Mouse (Mus musculus) heart, adult 11 months (tissue): Measurements from ENCODE around the gene Map4k4.

Source experiments
- DNase-seq: peaks from one replicate; pipeline ENCODE4 v3.0.0; 2022

The Map4k4 gene

DNA sequence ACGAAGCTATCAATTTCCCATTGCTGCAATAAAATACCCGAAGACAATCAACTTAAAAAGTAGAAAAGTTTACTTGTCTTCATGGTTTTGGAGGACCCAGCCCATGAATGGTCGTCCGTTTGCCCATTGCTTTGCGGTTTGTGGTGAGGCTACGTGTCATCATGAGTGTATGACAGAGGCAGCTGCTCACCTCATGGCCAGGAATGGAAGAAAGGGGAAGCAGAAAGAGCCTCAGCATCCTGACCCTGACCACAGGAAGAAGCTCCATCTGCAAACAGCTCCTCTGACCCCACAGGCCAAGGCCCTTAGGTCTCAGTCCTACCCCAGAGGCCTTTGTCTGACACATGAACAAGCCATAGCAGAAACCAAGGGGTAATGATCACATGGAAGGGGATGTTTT is 150.4 kb downstream of the Map4k4 start:
- peak; percentile 75 for DNase-seq

DNA sequence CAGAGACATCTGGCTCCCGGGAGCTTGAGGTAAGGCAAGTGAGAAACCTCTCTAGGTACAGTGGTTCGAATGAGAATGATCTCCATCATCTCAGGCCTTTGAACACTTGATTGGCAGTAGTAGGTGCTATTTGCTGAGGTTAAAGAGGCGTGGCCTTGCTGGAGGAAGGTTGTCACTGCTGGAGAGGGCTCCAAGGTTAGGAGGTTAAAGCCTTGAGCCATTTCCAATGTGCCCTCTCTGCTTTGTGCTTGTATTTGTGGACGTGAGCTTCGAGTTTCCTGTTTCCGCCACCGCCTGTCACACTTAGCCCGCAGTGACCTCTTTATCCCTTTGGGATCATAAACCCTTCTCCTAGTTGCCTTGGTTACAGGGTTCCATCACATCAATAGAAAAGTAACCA is 151.4 kb downstream of the Map4k4 start:
- peak; percentile 69 for DNase-seq

DNA sequence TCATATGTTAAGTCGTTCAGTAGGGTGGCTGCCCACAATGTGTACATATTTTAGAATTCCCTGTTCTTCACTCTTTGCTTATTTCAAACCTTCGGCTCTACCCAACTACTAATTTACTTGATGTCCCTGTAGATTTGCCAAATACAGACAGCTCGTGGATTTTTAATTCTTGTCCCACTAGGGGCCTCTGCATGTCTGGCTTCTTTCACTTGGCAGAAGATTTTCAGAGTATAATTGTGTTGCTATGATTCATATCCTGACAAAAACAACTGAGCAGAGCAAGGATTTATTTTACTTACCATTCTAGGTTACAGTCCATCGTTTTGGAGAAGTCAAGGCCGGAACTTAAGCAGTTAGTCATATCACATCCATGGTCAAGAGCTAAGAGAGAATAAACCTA is 152.4 kb downstream of the Map4k4 start:
- DNase-seq: no peak

DNA sequence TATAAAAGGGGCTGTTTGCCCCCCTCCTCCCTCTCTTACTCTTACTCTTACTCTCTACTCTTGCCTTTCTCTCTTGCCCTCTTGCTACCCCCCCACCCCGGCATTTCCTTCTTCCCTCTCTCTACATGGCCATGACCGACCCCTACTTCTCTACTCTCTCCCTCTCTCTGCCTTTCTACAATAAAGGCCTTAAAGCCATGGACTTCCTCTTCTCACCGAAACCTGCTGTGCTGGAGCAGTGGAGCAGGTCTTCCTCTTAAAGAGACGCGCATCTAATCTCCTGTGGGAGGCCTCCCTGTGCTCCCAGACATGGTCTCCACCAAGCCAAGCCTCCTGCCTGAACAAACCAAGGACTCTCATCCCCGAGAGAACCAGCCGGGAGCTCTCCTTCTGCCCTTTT is 154.3 kb downstream of the Map4k4 start:
- no peak for DNase-seq

DNA sequence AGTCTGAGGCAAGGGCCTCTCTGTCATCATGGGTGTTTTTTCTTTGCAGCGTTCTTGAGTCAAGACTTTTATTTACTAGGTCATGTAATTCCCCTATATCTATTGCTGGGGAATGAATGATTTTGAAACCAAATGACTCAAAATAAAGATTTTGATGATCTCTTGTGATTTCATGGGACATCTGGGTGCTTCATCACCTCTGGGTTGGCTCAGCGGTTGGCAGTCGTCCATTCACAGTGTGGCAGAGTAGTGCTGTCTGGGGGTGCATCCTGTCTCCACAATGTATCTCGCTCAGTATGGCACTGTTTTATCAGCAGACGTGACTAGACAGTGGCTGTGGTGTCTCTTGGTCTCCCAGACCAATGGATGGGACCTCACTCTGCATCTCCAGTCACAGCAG is 155.2 kb downstream of the Map4k4 start:
- DNase-seq: peak; percentile 80

DNA sequence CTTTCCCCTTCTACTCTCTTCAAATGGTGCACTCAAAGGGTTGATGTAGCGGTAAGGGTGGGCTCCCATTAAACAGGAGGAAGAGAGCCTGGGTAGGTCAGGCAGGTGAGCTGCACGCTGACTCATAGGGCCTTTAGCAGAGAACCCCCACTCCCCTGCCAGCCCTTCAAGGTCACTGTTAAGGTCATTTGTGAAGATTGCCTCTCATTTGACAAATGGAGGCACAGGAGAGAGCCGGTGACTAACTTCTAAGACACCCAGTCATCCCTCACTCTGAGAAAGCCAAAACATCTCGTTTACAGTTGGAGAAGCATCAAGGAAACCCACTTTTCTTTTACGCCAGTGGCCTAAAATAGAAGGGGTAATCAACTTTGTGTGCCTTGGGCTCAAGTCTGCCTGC is 156.6 kb downstream of the Map4k4 start:
- DNase-seq: peak; percentile 75

DNA sequence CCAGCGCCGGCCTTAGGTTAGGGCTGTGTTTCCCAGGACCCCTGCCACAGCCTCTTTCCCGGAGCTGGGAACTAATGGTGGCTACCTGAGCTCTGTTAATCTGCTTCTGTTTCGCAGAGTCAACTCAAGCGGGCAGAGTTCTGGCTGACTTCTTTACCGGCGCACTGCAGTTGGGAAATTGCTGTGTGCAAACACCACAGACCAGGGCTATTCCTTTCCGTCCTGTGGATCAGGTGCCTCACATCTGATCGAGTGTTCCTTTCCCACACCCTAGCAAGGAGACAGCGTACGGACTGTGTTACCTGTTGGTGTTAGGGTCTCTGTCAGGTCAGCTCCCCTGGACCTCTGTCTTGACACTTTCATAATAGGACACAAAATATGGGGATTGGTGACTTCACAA is 157.3 kb downstream of the Map4k4 start:
- DNase-seq: peak; percentile 82

DNA sequence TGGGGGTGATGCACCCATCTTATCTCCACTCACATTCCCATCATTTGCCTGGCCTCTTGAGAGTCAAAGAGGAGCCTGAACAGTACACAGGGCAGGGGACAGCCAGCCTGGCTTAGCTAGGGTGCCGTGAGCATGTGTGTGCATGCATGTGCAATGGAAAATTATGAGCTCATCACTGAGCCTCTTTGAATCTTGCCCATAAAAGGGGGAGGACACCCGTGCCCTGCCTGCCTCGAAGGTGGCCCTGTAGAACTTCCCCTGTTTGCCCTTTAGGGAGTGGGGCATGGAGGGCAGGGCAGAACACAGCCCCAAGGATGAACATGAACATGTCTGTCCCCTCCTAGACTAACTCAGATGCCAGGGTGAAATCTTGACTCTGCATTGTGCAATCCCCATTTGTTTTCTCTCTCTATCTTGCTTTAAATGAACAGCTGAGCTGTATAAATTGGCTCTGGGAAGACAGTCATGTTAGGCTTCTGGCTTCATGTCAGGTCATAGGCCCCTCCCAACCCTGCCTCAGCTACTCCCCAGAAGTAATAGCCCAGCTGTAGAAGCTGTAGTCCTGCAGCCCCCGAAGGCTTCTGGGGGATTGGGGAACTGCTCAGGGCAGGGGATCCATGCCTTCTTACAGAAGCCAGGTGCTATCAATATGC is 158.5 kb downstream of the Map4k4 start:
- DNase-seq: peak; percentile 97

DNA sequence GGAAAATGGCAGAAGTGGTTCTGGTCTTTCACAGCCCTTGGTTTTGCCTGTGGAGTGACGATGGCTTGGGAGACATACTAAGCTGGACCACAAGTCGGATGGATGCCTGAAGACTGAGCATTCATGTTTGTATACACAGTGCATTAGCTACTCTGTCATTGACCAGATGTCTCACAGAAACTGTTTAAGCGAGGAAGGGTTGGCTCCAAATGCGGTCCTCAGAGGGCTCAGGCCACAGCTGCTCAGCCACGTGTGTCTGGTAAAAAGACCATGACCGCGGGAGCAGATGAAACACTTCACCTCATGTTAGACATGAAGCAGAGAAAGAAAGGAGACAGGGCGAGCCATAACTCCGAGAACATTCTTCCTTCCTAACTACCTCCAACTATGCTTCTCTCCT is 160.6 kb downstream of the Map4k4 start:
- DNase-seq: peak; percentile 95

DNA sequence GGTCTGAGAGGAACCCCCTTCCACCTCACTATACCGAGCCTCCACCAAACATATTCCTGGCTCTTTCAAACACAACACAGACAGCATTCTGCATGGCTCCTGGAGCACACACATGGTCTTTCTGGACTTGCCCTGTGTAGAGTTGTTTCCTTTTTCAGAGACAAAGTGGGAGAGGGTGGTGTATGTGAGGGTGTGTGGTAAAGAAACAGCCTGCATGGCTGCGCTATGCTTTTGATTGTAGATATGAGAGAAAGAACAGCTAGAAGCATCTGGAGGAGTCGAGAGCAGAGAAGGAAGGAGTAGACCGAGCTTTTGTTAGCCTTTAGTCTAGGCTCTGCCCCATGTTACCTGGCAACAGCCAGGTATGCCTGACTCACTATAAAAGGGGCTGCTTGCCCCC is 162.7 kb downstream of the Map4k4 start:
- DNase-seq: peak; percentile 23

DNA sequence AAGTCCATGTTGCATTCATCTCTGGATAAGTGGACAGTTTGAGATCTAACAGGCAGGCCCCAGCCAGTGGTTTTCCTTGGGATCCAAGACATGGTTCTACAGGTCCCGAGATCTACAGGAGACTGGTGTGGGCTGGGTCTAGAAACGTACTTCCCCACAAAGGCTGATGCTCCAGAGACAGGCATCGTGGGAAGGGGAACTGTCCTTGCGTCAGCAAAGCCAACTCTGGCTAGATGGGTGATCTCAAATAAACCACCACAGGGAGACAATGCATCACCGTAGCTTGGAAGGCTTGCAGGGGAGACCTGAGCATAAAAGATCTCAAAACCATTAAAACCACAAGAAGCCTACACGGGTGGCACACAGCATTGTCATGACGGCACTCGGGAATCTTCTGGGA is 163.8 kb downstream of the Map4k4 start:
- DNase-seq: no peak

DNA sequence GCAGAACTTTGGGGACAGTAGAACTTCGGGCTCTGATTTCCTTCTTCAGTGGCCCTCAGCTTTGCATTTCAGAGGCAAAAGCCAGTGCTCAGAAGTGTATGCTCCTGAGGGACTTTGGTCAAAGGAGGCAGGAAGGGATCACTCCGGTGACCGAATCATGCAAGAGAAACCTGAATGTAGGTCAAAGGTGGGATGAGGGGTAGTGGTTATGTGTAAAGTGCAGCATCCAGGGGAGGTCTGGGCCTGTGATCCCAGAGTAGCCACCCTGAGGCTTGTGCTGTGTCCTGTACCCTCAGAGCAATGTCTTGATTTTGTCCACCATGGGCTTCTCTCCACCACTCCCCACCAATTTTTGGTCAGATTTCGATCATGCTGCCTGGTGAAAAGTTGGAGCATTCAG is 171.8 kb downstream of the Map4k4 start:
- DNase-seq: no peak

DNA sequence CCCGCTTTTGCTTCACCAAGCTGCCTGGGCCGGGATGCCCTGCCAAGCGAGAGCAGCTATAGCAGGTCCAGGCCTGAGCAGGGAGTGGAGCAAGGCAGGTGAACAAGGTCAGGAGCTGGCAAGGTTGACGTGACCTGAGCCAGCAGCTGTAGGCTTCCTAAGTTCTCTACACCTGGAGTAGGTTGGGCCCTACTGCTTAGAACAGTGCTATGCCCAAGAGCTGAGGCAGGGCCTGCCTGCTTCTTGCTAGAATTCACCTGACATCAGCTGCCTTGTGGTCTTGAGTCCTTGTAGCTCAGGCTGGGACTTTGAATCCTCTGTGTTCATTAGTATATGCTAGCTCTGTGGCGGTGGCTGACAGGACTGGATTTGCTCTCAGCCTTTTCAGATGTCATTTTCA is 173.1 kb downstream of the Map4k4 start, which contains the start of gene Il1r2:
Il1r2 (plus strand) TSS at position 301 of the 400 bp plus-strand sequence.
- DNase-seq: no peak
